Mouse (Mus musculus): ENCODE measurements around the gene F2rl1.

Gene F2rl1
- long read RNA-seq, experiment 1, result 0 reads
- long read RNA-seq, experiment 2, result 0 reads

DNA sequence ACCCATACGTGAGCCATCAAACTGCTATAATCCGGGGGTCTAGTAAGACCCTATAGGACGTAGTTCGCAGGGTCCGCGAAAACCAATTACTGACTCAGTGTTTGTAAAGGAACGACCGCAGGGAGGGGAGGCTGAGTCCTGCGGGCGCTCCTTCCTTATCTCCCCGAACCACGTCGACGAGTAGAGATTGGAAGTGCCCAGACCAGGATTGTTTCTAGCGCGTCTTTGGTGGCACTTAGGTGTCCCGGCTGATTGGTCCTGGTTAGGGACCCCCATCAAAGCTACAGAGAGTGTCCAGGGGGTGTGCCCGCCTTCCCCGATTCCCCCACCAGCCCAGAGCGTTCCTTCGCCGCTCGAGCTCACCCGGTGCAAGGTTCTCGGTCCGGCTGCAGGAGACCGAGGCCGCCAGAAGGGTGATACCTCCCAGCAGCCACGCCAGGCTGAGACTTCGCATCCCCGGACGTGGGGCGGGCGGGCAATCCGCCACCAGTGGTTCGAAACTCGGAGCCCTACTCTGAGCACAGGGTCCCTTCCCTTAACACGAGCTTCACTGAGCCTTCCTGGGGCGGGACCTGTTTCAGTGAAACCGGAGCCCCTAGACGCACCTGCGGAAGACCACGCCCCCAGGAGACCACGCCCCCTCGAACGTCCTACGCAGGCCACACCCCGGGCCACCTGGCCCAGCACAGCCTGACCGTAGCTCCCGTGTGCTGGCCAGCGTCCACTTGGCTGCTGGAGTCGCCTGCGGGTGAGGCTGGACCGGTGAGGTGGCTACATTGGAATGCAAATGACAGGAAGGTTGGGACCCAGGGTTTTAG, at the start of gene F2rl1:
Gene F2rl1, minus strand, starts transcription at position 554 of the 818 bp plus-strand sequence.
- intact Hi-C loops (cut with DNase I), result no loop called here

DNA sequence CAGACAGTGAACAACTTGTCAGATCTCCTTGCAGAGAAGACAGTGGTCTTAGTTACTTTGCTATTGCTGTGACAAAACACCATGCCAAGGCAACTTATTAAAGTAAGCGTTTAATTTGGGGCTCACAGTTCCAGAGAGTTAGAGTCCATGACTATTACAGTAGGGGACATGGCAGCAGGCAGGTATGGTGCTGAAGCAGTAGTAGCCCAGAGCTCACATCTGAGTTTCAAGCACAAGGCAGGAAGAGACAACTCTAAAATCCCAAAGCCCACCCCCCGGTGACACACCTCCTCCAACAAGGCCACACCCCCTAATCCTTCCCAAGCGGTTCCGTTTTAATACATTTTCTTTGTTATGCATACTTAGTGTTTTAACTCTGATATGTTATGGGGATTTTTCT, 45.9 kb upstream of the F2rl1 start:
- intact Hi-C loops (cut with DNase I), result no loop called here

DNA sequence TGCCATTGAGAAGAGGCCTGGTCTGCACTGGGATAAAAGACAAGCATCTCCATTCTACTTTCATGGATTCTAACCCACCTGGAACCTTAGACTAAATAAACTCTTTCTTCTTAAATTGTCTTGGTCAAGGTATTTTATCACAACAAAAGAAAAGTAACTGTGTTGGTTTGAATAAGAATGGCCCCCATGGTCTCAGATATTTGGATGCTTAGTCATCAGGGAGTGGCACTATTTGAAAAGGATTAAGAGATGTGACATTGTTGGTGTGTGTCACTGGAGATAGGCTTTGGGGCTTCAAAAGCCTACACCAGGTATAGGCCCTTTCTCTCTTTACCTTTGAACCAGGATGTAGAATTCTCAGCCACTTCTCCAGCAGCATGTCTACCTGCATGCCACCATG, 44.3 kb upstream of the F2rl1 start:
- intact Hi-C loops (cut with DNase I), result no loop called here

DNA sequence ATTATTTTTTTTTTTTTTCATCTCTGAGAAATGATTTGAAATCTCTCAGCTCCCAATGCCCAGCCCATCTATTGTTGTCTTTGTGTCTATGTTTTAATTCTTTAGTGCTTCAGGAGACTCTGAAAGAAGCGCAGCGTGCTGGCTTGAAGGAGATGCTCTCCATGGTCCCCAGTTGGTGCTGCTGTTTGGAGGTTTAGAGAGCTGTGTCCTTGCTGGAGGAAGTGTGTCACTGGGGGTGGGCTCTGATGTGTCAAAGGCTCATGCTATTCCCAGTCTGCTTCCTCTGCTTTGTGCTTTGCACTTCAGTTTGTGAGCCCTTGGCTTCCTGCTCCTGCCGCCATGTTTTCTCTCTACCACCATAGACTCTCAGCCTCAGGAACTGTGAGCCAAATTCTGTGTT, 43.3 kb upstream of the F2rl1 start:
- intact Hi-C loops (cut with DNase I), result no loop called here

DNA sequence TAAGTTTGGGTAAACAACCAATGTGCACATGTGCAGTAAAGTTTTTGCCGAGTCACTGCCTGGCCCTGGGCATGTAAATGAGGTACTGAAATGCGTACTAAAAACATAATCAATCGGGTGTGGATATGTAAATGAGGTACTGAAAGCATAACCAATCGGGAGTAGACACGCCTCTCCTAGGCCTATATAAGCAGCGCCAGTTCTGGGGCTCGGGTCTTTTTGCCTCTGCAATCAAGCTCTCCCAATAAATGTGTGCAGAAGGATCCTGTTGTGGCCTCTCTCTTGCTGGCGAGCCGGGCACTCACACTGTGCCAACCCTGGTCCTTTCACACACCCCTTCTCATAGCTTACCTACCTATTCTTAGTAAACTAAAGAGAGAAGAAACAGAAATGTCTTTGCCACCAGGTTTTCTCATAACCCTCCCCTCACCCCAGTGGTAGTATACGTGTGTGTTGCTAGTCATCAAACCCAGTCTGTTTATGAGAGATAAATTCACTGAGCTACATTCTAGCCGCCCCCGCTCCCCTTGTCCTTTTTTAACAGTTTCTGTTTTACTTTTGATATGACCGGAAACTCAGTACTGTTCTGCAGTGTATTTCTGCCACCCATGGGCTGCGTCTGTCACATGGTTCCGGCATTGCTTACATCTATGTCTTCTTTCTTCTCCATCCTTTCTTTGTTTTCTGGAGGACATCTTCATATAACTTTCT, 42.0 kb upstream of the F2rl1 start:
- intact Hi-C loops (cut with DNase I), result no loop called here

DNA sequence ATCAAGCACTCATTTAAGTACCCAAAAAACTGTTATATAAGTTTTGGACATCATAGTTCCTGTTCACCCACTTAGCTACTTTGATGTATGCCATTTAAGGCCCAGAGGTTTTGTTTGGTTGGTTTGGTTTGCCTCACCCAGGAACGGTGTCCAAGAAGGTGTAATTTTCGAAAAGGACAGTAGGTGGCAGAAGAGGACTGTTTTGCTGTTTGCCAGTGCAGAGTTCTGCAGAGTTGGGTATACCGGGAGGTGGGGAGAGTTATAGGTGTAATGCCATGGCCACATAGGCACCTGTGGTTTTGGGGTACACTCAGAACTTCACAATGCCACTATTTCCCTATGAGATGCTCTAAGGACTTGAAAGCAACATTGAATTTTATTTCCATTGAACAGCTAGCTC, 38.7 kb upstream of the F2rl1 start:
- intact Hi-C loops (cut with DNase I), result loop anchor here (2.0 kb wide), 2 partner anchors 103 to 157 kb away; no protein-coding TSS in a partner anchor

DNA sequence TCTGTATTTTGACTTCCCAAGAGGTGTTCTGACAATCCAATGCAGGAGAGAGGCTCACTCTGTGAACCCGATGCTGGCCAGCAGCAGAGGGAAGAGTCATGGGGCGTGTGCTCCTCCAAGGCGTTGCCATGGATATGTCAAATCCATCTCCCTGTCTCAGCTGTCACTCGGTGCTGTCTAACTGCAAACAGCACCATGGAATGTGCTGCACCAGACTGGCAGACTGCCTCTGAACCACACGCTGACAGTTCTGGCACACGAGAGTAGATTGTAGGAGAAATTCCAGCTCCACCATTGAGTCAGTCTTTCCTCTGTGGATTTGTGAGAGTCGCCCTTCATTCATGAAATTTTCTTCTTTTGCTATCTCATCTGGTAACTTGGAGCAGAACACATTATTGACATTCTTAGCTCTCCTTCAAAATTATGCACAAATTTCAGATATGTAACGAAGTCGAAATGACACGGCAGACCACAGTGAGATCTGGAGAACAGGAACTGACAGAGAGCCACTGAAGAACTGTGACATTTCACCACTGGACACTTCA, 38.1 kb upstream of the F2rl1 start:
- intact Hi-C loops (cut with DNase I), result loop anchor here (2.0 kb wide), 2 partner anchors 104 to 158 kb away; no protein-coding TSS in a partner anchor

DNA sequence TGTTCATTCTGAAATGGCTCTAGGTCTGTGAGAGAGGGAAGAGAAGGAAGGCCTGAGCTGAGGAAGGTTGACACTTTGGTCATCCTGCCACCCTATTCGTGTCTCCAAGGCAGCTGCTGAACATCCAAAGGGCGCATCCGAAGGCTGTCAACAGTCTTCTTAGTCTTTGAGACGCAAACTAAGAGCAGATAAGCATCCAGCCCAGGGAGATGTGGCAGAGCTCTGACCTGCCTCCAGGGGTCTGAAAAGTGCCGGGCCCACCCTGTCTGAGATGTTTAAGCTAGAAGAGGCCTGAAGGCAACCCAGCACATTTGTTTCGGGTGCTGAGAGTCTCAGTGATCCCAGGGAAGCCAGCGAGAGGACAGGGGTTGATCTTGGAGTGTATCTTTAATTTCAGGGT, 32.3 kb upstream of the F2rl1 start:
- intact Hi-C loops (cut with DNase I), result no loop called here

DNA sequence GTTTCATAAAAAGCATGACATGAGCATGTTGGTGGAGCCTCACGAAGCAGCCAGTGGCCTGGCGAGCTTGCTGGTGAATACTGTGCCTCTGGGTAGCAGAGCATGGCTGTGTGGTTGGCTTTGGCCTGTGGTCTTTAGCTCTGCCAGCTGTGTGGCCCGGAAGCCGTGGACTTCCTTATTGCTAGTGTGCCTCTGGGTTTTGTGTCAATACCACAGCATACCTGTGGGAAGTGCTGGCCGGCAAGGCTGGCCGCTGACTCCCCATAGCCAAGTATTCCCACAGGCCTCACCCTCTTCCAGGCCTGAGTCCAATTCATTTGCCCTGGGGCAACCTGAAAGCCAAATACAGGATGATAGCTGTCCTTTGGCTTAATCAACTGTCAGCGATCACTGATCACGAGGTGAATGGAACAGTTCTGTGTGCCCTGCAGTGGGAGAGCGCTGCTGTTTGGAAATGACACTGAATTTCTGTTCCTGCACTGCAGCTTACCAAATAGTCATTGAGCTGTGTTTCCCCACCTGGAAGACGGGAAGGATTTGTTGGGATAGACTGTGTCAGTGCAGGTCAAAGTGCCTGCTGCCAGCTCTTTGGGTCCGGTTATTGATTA, 29.0 kb upstream of the F2rl1 start:
- intact Hi-C loops (cut with DNase I), result no loop called here

DNA sequence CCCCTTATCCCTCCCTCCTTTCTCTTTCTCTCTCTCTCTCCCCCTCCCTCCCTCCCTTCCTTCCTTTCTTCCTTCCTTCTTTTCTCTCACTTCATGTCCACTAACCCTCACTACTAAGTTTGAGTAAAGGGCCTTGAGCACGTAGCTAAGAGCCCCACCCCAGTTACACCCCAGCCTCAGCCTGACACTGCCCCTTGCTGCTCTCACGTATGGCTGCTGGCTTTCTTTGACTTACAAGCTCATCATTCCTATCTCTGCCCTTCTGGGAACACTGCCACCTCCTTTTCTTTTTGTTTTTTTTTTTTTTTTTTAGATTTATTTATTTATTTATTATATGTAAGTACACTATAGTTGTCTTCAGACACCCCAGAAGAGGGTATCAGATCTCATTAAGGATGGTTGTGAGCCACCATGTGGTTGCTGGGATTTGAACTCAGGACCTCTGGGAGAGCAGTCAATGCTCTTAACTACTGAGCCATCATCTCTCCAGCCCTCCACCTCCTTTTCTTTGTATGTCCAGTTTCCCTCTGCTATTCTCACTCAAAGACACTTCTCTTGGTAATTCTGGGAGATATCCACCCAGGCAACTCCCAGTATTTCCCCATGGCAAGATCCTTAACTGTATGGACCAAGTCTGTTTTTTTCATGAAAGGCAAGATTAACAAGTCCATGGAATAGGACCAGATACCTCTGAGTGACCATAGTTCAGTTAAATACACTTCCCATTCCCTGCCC, 25.8 kb upstream of the F2rl1 start:
- intact Hi-C loops (cut with DNase I), result no loop called here

DNA sequence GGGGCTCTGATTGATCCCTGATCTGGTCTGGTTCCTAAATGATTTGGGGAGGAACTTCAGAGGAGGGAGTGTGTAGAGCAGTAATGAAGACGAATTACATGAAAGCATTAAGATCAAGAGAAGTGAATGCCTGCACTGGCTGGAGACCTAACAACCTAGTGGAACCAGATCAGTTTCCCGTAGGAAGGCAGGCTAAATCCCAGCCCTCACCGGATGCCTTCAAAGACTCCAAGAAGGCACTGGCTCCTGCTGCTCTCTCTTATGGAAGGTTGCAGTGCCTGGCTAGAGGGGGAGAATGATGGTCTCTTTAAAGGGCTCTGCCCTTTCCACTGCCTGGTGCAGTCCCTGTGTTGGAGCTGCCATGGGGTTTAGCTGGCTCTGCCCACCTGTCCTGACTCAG, 24.4 kb upstream of the F2rl1 start:
- intact Hi-C loops (cut with DNase I), result no loop called here

DNA sequence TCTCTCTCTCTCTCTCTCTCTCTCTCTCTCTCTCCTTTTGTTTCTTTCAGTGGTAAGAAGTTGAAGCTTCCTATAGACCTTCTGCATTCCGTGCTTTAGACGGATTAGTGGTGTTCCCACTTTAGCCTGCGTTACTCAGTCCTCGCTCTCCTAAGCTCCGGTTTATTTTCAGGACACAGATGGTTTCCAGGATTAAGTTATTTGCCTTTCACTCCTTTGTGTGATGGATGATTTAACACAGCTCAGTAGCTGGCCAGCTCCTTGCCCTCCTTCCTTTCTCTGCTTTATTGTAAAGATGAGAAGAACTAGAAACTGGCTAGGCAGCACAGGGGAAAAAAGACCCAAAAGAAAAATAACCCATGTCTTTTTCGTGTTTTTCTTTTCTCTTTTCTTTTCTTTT, 23.8 kb upstream of the F2rl1 start:
- intact Hi-C loops (cut with DNase I), result no loop called here

DNA sequence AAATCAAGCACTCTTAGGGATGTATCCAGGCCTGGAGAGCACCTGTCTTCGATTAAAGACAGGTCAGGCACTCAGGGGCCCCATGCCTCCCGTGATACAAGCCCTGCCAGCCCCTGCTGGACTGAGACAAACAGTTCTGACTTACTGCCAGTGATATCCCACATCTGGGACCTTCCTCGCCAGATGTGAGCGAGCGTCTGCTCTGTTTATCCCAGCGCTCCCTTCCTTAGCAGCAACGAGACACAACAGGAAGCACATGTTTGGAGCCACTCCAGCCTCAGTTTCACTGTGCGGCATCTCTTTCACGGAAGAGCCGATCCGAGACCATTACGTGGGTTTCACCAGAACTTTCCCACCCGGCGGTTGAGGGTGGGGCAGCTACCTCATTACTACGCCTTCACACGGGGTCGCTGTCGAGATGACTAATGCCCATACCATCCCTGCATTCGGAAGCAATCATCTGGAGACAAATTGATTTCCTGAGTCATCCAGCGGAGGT, 23.3 kb upstream of the F2rl1 start:
- intact Hi-C loops (cut with DNase I), result no loop called here

DNA sequence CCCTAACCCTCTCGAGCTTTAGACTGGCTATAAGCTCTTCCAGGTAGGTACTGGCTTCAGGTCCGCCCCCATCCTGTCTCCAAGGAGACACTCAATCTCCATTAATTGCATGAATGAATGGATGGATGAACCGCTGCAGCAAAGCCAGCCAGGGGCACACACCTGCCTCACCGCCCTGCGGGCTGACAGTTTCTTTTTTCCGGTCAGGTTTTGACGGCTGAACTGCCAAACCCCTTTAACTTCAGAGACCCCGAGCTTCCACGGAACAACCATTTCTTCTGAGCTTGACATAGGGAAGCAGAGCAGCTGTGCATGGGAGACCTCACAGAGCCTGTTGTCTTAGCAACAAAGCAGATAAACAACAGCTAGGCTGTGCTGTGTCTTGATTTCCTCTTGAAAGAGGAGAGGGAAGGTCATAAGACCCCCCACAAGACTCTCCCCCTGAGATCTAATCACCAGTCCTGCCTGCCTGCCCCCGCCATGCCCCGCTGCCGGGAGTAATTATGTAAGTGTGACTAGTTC, 22.1 kb upstream of the F2rl1 start:
- intact Hi-C loops (cut with DNase I), result no loop called here

DNA sequence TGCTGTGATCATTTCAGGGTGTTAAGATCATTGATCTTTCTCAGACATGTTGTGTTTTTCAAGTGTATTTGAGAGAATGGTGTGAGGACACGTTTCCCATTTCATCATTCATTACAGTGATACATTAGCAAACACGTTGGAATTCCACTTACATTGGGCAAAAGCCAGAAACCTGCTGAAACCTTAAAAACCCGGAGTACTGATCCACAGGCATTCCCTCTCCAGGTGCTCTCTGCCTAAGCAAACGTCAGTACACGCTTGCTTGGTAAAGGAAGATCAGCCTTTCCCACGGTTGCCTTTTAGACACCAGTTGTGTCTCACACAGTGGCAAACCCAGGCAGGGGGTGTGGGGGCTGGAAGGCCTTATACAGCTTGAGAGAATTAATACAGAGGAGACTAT, 21.2 kb upstream of the F2rl1 start:
- intact Hi-C loops (cut with DNase I), result no loop called here

DNA sequence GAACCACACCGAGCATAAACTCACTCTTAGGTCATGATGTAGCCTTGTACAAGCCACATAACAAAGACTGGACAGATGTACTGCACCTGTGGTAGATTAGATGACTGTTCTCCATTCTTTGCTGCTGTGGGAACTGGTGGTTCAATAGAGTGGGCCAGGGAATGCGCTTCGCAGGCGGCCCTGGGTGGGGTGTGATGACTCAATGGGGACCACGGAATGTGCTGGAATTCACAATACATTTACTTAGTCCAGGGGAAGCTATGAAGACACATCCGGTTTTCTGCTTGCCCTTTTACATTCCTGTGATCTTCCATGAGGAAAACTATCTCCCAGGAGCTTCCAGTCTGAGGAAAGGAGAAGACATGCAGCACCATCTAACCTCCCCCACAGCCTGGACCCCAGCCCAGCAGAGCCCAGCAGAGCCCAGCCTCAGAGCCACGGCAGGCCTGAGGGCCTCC, 20.7 kb upstream of the F2rl1 start:
- intact Hi-C loops (cut with DNase I), result no loop called here

DNA sequence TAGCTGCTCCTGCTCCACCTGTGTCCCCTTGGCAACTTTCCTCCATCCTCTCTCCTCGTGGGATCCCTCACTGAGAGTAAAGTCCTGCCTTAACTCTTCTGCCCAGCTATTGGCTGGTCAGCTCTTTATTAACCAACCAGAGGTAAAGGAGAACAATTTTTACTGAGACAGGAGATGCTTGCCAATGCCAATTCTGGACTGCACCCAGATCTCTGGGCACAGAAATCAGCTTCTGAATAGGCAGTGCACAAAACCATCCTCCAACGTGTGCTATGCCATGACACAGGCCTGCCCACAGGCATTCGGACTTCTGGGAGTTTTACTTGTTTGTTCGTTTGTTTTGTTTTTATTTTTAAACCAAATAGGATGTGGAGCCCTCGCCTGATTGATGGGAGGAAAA, 13.0 kb upstream of the F2rl1 start:
- intact Hi-C loops (cut with DNase I), result no loop called here

DNA sequence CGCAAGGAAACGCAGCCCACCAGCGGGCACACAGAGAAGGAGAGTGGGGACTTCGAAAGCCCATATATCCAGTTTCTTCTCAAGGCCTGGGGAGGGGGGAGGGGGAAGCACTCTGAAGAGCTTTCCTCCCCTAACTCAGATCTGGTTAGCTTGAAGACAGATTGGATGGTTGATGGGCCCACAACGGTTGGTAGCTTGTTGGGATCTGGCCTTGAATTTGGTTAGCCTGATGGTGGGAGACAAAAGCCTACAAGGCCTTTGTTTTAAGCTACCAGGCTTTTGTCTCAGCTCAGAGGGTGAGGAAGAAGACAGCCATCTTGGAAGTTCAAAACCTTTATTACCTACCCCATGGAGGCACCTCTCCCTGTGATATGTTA, 11.1 kb upstream of the F2rl1 start:
- intact Hi-C loops (cut with DNase I), result no loop called here

DNA sequence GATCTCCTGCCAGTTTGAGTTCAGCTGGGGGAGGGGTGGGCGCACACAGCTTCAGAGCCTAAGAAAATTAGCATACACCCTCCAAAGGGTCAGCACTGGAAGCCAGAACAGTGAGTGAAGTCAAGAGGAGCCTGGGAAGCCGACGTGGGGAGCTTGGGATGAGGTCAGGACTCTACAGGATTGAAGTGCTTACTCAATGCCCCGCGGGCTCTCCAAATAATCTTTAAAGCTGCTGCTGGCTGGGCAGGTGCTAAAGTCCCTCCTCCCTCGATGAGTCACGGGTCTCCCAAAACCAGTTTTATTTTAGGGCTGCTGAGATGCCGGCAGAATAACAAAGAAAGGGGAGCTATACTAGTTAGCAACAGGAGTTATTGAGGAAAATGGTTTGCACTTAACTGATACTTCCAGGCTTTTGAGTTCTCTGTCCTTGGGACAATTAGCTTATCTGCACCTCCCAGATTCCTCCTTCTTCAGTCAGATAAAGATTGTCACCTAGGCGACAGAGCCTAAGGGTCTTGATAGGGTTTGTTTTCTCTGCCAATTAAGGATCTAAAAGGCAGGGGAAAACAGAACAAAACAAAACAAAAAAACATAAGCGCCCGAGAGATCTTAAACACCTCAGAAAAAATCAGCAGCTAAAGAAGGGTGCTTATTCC, 10.6 kb upstream of the F2rl1 start:
- intact Hi-C loops (cut with DNase I), result no loop called here

DNA sequence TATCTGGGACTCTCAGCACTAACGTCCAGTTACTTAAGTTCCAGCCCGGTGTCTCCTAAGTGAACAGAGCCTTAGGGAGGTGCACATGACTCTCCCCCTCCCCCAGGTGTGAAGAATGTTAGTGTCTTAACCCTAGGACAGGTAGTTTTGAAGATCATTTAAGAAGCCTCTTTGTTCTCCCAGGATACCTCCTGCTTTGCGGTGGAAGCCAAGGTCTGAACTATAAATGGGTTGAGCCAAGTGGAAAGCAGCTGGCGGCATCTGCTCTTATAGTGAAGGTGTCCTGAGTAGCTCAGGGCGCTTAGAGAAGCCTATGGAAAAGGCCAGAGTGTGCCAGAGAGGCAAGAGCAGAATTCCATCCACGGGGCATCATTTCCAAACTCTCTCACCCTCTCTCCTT, 10.0 kb upstream of the F2rl1 start:
- intact Hi-C loops (cut with DNase I), result no loop called here
